Mouse (Mus musculus) intestine, postnatal 0 days (tissue): ENCODE results near the gene Rbpms2. TPM values are rescaled to one million over a fixed set of nuclear protein-coding genes. Genes with fewer than 3 reads are reported as not detected.

Source experiments
- ATAC-seq: fragments of 200-750 bp; cut with Nextera tagmentation; 2 replicates; pipeline ENCODE4 v1.8.0; 2017; ENCODE audit warnings: mild to moderate bottlenecking, moderate TSS enrichment, moderate library complexity
- H3K27ac ChIP-seq: fragments of 300-500 bp; sonication (generic); 2 replicates; pipeline ENCODE4 v1.5.1; 2014; ENCODE audit warnings: mild to moderate bottlenecking, low read depth, low read length, moderate library complexity
- H3K27me3 ChIP-seq: fragments of 300-500 bp; sonication (generic); replicated peaks from 2 replicates; pipeline ENCODE4 v1.6.1; 2014; ENCODE audit warnings: low read length, mixed read lengths; ENCODE audit not compliant: control insufficient read depth, insufficient read depth
- H3K36me3 ChIP-seq: fragments of 300-500 bp; sonication (generic); 2 replicates; pipeline ENCODE4 v1.6.1; 2014; ENCODE audit warnings: mild to moderate bottlenecking, moderate library complexity; ENCODE audit not compliant: control insufficient read depth, insufficient read depth
- H3K4me1 ChIP-seq: fragments of 300-500 bp; sonication (generic); replicated peaks from 2 replicates; pipeline ENCODE4 v1.6.1; 2014; ENCODE audit warnings: antibody characterized with exemption, low read length, mixed read lengths; ENCODE audit not compliant: control insufficient read depth, insufficient read depth
- H3K4me2 ChIP-seq: fragments of 300-500 bp; sonication (generic); replicated peaks from 2 replicates; pipeline ENCODE4 v1.6.1; 2014; ENCODE audit warnings: low read depth, mild to moderate bottlenecking, moderate library complexity
- H3K4me3 ChIP-seq: fragments of 300-500 bp; sonication (generic); 2 replicates; pipeline ENCODE4 v1.5.1; 2014; ENCODE audit warnings: low read depth, low read length
- H3K9ac ChIP-seq: fragments of 300-500 bp; sonication (generic); 2 replicates; pipeline ENCODE4 v1.6.1; 2014; ENCODE audit warnings: mild to moderate bottlenecking, low read depth, low read length
- H3K9me3 ChIP-seq: fragments of 300-500 bp; sonication (generic); 2 replicates; pipeline ENCODE4 v1.6.1; 2016; ENCODE audit warnings: mixed run types; ENCODE audit not compliant: control insufficient read depth
- CTCF ChIP-seq: sonication (generic); IDR thresholded peaks from 2 replicates; pipeline ENCODE4 v1.5.1; 2016; ENCODE audit warnings: low read depth, mild to moderate bottlenecking, control low read depth, antibody characterized with exemption, moderate library complexity
- WGBS: fragments of 180-500 bp; shearing (Covaris S2); extraction: QIAGEN DNeasy Blood & Tissue Kit; methylation state at CpG from one replicate; pipeline ENCODE4 v1.1.7; 2014; 5-methylcytosine and 5-hydroxymethylcytosine counted together
- polyA plus RNA-seq: library from polyadenylated mRNA; unstranded; fragments of >200 nt; fragmentation: Nextera tagmentation; extraction: Ambion mirVana; gene quantifications from 2 replicates; pipeline ENCODE4 v1.2.1, GENCODE M21; 2015

Rbpms2 gene
- polyA plus RNA-seq, 1 experiment from 2014 or later = 21.4 TPM

GRCm38 (mm10) chr9:65702286-65702685 is 72.8 kb downstream of the Rbpms2 start:
- Histone ChIP-seq H3K9me3 (no peaks in the 10 kb centered on the region), H3K36me3 (peaks cover 64% of the 10 kb centered on the region), H3K27ac (no peak overlapping the region; the same call in 1 of the 2 replicates), H3K27me3 (no peaks in the 10 kb centered on the region), H3K4me3 (no peak overlapping the region), H3K9ac (no peak overlapping the region), H3K4me1 (no peaks in the 10 kb centered on the region), H3K4me2 (no peak overlapping the region)
- ATAC-seq = no peak
- 91% methylated on average over 9 of the region's 9 CpGs for WGBS
- TF ChIP-seq CTCF = no peak

DNA sequence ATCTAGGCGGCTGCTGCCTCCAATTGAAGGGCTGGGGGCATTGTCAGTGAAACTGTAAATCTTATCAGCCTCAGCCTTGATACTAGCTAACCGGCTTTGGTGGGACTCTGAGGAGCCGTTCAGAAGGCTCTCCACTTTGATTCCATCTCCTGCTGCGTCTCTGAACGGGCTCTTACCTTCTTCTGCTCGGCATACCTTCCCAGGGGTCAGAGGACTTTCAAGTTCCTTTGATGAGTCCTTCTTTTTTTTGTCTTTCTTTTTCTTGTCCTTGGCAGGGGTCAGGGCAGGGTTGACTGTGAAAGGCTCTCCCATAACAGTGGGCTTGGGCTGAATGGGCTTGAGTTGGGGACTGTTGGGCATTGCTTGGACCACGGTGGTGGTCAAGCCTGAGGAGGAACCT is 73.8 kb downstream of the Rbpms2 start:
- Histone ChIP-seq H3K9me3 (no peaks in the 10 kb centered on the region), H3K27ac (no peak overlapping the region), H3K4me2 (no peak overlapping the region), H3K4me3 (no peak overlapping the region), H3K36me3 (peaks cover 57% of the 10 kb centered on the region), H3K4me1 (no peaks in the 10 kb centered on the region), H3K27me3 (no peaks in the 10 kb centered on the region), H3K9ac (no peak overlapping the region)
- ATAC-seq = no peak
- no peak for TF ChIP-seq CTCF
- 89% methylated on average over 7 of the region's 7 CpGs for WGBS

GRCm38 (mm10) chr9:65703926-65704595 is 74.6 kb downstream of the Rbpms2 start:
- Histone ChIP-seq H3K4me2 (no peak overlapping the region), H3K9ac (no peak overlapping the region), H3K27ac (no peak overlapping the region), H3K36me3 (peaks cover 50% of the 10 kb centered on the region), H3K4me1 (no peaks in the 10 kb centered on the region), H3K4me3 (no peak overlapping the region), H3K9me3 (no peaks in the 10 kb centered on the region), H3K27me3 (no peaks in the 10 kb centered on the region)
- TF ChIP-seq CTCF = no peak
- 92% methylated on average over 24 of the region's 24 CpGs for WGBS
- no peak for ATAC-seq

Other genes starting within 250 kb of the Rbpms2 start
- 3.9 and 5.0 TPM in 2 replicates for gene Kbtbd13, start 238.0 kb upstream of the Rbpms2 start, polyA plus RNA-seq
- gene Rasl12, start 231.1 kb upstream of the Rbpms2 start, polyA plus RNA-seq = 5.4 and 6.2 TPM in 2 replicates
- 261 and 305 TPM in 2 replicates for gene Slc51b, start 206.7 kb upstream of the Rbpms2 start, polyA plus RNA-seq
- gene Mtfmt, start 193.9 kb upstream of the Rbpms2 start, polyA plus RNA-seq = 14.8 and 15.7 TPM in 2 replicates
- 85.8 and 86.3 TPM in 2 replicates for gene Spg21, start 168.7 kb upstream of the Rbpms2 start, polyA plus RNA-seq
- gene Ankdd1a, start 109.5 kb upstream of the Rbpms2 start, polyA plus RNA-seq = not detected in 2 replicates
- 6.6 and 6.7 TPM in 2 replicates for gene Plekho2, start 49.6 kb upstream of the Rbpms2 start, polyA plus RNA-seq
- 1.2 and 1.8 TPM in 2 replicates for gene Pif1, start 42.5 kb upstream of the Rbpms2 start, polyA plus RNA-seq
- 141 and 152 TPM in 2 replicates for gene Oaz2, start 38.4 kb downstream of the Rbpms2 start, polyA plus RNA-seq
- 3.1 and 3.7 TPM in 2 replicates for gene Zfp609, start 197.9 kb downstream of the Rbpms2 start, polyA plus RNA-seq